8 mouse cellular contexts compared by ENCODE assay signal in genomic region chr1:57949195-57949594, GRCm38 (mm10). TPM values are rescaled to one million over a fixed set of nuclear protein-coding genes. Genes with fewer than 3 reads are reported as not detected.
DNase-seq lines count a peak whose midpoint lies in the region; ATAC-seq and TF ChIP-seq lines count a peak whose summit lies in the region.

No protein-coding gene starts in this region.

- 6% methylated on average over 1 of the region's 1 CpGs for WGBS in cerebellum, adult 2 months
- 10% methylated on average over 1 of the region's 1 CpGs for WGBS in kidney, embryonic 16.5 days
- 2% methylated on average over 1 of the region's 1 CpGs for WGBS in hindbrain, embryonic 15.5 days

- no peaks in the 10 kb centered on the region for H3K27me3 ChIP-seq in cerebellum, adult 2 months (ENCODE audit: control insufficient read depth, insufficient read depth, low read length)
- H3K27me3 ChIP-seq in kidney, embryonic 16.5 days (ENCODE audit: insufficient read depth, low read length): no peaks in the 10 kb centered on the region
- H3K27me3 ChIP-seq in hindbrain, embryonic 15.5 days: no peaks in the 10 kb centered on the region

- H3K9ac ChIP-seq in kidney, embryonic 16.5 days (replicated peaks; ENCODE audit: low read length): no peak overlapping the region
- H3K9ac ChIP-seq in hindbrain, embryonic 15.5 days: no peak overlapping the region

- no peaks in the 10 kb centered on the region for H3K9me3 ChIP-seq in kidney, embryonic 16.5 days (ENCODE audit: low read length)
- H3K9me3 ChIP-seq in hindbrain, embryonic 15.5 days: no peaks in the 10 kb centered on the region

- H3K4me3 ChIP-seq in cerebellum, adult 2 months (replicated peaks; ENCODE audit: insufficient read depth, low read depth, low read length): no peak overlapping the region
- H3K4me3 ChIP-seq in kidney, embryonic 16.5 days (ENCODE audit: low read length): no peak overlapping the region
- no peak overlapping the region for H3K4me3 ChIP-seq in hindbrain, embryonic 15.5 days

- TF ChIP-seq POLR2A in cerebellum, adult 2 months (IDR thresholded peaks at IDR 0.05; ENCODE audit: borderline replicate concordance, insufficient read depth, low read length): no peak

- no peak overlapping the region for H3K4me2 ChIP-seq in kidney, embryonic 16.5 days (replicated peaks; ENCODE audit: low read depth, low read length)
- no peak overlapping the region for H3K4me2 ChIP-seq in hindbrain, embryonic 15.5 days

- no peaks in the 10 kb centered on the region for H3K36me3 ChIP-seq in kidney, embryonic 16.5 days (ENCODE audit: insufficient read depth, low read length)
- peaks cover 6% of the 10 kb centered on the region for H3K36me3 ChIP-seq in hindbrain, embryonic 15.5 days

- no peaks in the 10 kb centered on the region for H3K4me1 ChIP-seq in cerebellum, adult 2 months (ENCODE audit: control insufficient read depth, insufficient read depth, low read length)
- no peaks in the 10 kb centered on the region for H3K4me1 ChIP-seq in kidney, embryonic 16.5 days (ENCODE audit: insufficient read depth, low read length)
- H3K4me1 ChIP-seq in hindbrain, embryonic 15.5 days (replicated peaks): no peaks in the 10 kb centered on the region

- ATAC-seq in kidney, embryonic 16.5 days (ENCODE audit: low FRiP score, low TSS enrichment): no peak; the same call in 1 of the 2 replicates
- ATAC-seq in hindbrain, embryonic 15.5 days (ENCODE audit: low FRiP score, low read depth): peak; percentile 67; the same call in 1 of the 2 replicates

- DNase-seq in cerebellum, adult 2 months: no peak
- no peak for DNase-seq in cerebellum, adult 18-20 months
- peak; percentile 9 for DNase-seq in kidney, postnatal 14 days
- peak; percentile 22 for DNase-seq in 416B (ENCODE audit: low read depth)
- DNase-seq in gastrocnemius, postnatal 4 days (ENCODE audit: low spot score in 2 of 2): no peak
- DNase-seq in Muller cell, postnatal 12 days (ENCODE audit: inconsistent ontology term): no peak

- no peak overlapping the region for H3K27ac ChIP-seq in cerebellum, adult 2 months (ENCODE audit: insufficient read depth, low read length)
- no peak overlapping the region for H3K27ac ChIP-seq in kidney, embryonic 16.5 days (ENCODE audit: low read length)
- H3K27ac ChIP-seq in hindbrain, embryonic 15.5 days (replicated peaks): no peak overlapping the region

- peak; percentile 38; the same call in 1 of the 2 replicates for TF ChIP-seq CTCF in cerebellum, adult 2 months (IDR thresholded peaks at IDR 0.05; ENCODE audit: borderline replicate concordance, insufficient read depth, low read depth, low read length)

RNA-seq across cellular contexts. Expression of gene Sgo2a, which starts 46.6 kb away (rescaled TPM):
- polyA plus RNA-seq in cerebellum, adult 2 months (2012; rRNA removed): 0.77 and 0.84 TPM in 2 replicates
- polyA plus RNA-seq in kidney, embryonic 16.5 days (2015; fragmentation: Nextera tagmentation; extraction: Ambion mirVana): 15.6 and 16.5 TPM in 2 replicates
- 3.8 and 5.0 TPM in 2 replicates for polyA plus RNA-seq in hindbrain, embryonic 15.5 days (2015; fragmentation: Nextera tagmentation; extraction: Ambion mirVana)
- total RNA-seq in gastrocnemius, postnatal 4 days (2021): 1 to 10 TPM; 8.2 to 8.3 TPM

Comparison
In these comparisons a context has a peak if more than half of its experiments do, and no peak if none do; other contexts are left out.
1. DNase-seq: peak in kidney, postnatal 14 days (single experiment) and 416B (single experiment); none in cerebellum, adult 2 months (0 of 2), cerebellum, adult 18-20 months (0 of 2), gastrocnemius, postnatal 4 days (0 of 2) and Muller cell, postnatal 12 days (single experiment).